In the genomic region with DNA sequence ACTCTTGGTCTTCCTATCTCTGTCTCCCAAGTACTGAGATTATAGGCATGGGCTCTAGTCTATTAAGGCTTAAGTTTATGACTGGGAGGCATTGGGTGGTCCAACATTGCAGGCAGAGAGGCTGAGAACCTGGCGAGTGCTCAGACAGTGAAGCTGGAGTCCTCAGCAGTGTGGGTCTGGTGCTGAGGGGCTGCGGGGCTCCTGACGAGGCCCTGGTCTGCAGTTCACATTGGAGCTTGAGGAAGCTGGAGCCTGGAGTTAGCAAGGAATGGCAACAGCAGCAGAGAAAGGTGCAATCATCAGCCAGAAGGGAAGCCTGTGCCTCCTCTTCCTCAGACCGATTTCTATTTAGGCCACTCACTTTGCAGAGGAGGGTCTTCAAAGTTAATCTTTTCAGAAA, we compare ENCODE assay signal across 17 mouse cellular contexts.
"Had no signal": no experiment of that assay in that cellular context is flagged by ENCODE, and none has a peak within 500 bp of the region (broad histone marks: within the 10 kb centered on the region; RNA-seq: fewer than 3 reads in every experiment).

No protein-coding gene starts in this region.

- H3K4me3 ChIP-seq: lung, embryonic 15.5 days; megakaryocyte, embryonic 14.5 days; midbrain, embryonic 13.5 days; midbrain, embryonic 15.5 days; neural tube, embryonic 12.5 days; stomach, embryonic 15.5 days had no signal

- H3K9ac ChIP-seq: lung, embryonic 15.5 days; midbrain, embryonic 13.5 days; midbrain, embryonic 15.5 days; neural tube, embryonic 12.5 days; stomach, embryonic 15.5 days had no signal

- ATAC-seq: lung, postnatal 0 days; midbrain, embryonic 13.5 days; midbrain, embryonic 15.5 days had no signal

- H3K27me3 ChIP-seq: lung, embryonic 15.5 days; megakaryocyte, embryonic 14.5 days; midbrain, embryonic 13.5 days; midbrain, embryonic 15.5 days; neural tube, embryonic 12.5 days; stomach, embryonic 15.5 days had no signal

- H3K4me2 ChIP-seq: lung, embryonic 15.5 days; midbrain, embryonic 11.5 days; midbrain, embryonic 13.5 days; midbrain, embryonic 15.5 days; neural tube, embryonic 12.5 days; stomach, embryonic 15.5 days had no signal

- H3K4me1 ChIP-seq: lung, embryonic 15.5 days; midbrain, embryonic 13.5 days; midbrain, embryonic 15.5 days; neural tube, embryonic 12.5 days; stomach, embryonic 15.5 days had no signal

- H3K9me3 ChIP-seq: lung, embryonic 15.5 days; midbrain, embryonic 13.5 days; midbrain, embryonic 15.5 days; stomach, embryonic 15.5 days had no signal

- H3K36me3 ChIP-seq: lung, embryonic 15.5 days; midbrain, embryonic 13.5 days; midbrain, embryonic 15.5 days; neural tube, embryonic 12.5 days; stomach, embryonic 15.5 days had no signal

- H3K27ac ChIP-seq: lung, embryonic 15.5 days; macrophage; midbrain, embryonic 13.5 days; midbrain, embryonic 15.5 days; neural tube, embryonic 12.5 days; stomach, embryonic 15.5 days; stomach, postnatal 0 days had no signal

- DNase-seq: lung, adult 2 months; lung, postnatal 14 days; lung, postnatal 36 days; right cerebral cortex, postnatal 14 days; thymus, adult 2 months; thymus, postnatal 25 days; thymus, postnatal 4 days had no signal
